18 mouse cellular contexts compared by ENCODE assay signal in the genomic region with DNA sequence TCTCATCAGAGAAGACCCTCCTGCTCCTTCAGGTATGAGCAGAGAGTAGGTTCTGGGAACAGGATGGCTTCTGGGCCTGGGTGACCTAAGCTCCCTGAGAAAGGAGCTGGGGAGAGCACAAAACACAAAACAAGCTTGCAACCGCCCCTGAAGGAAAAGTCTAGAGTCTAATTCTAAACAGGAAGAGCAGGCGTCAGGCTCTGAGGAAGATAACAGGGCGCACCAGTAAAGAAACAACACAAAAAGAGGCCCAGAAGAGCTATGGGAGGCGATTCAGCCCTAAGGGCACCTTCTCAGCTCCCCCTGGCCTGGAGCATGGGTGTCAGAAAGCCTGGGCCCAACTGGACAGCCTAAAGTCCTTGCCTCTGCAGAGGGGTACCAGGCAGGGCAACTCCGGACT. TPM values are rescaled to one million over a fixed set of nuclear protein-coding genes. Genes with fewer than 3 reads are reported as not detected.
DNase-seq lines count a peak whose midpoint lies in the region; ATAC-seq lines count a peak whose summit lies in the region.
"Had no signal": no experiment of that assay in that cellular context is flagged by ENCODE, and none has a peak within 500 bp of the region (broad histone marks: within the 10 kb centered on the region; RNA-seq: fewer than 3 reads in every experiment).

No protein-coding gene starts in this region.

- H3K9ac ChIP-seq in heart, embryonic 16.5 days (ENCODE audit: low read length) = 0 out of 2 replicates have a peak overlapping the region, but pooled peaks have one; percentile 41
- H3K9ac ChIP-seq in midbrain, embryonic 11.5 days (ENCODE audit: low read length) = no peak overlapping the region
- no peak overlapping the region for H3K9ac ChIP-seq in midbrain, embryonic 16.5 days (ENCODE audit: low read depth, low read length)
- H3K9ac ChIP-seq in liver, embryonic 15.5 days = peak overlapping the region; percentile 20; the same call in 1 of the 2 replicates
- H3K9ac ChIP-seq: forebrain, embryonic 15.5 days; kidney, embryonic 15.5 days had no signal

- H3K36me3 ChIP-seq in heart, embryonic 16.5 days (ENCODE audit: control insufficient read depth, insufficient read depth) = no peaks in the 10 kb centered on the region
- no peaks in the 10 kb centered on the region for H3K36me3 ChIP-seq in midbrain, embryonic 11.5 days (ENCODE audit: control insufficient read depth, insufficient read depth, low read length)
- no peaks in the 10 kb centered on the region for H3K36me3 ChIP-seq in midbrain, embryonic 16.5 days (ENCODE audit: control insufficient read depth, insufficient read depth, low read length)
- no peaks in the 10 kb centered on the region for H3K36me3 ChIP-seq in liver, embryonic 15.5 days (replicated peaks)
- H3K36me3 ChIP-seq: forebrain, embryonic 15.5 days; G1E; kidney, embryonic 15.5 days had no signal

- H3K4me2 ChIP-seq in heart, embryonic 16.5 days (ENCODE audit: low read depth, low read length) = no peak overlapping the region
- H3K4me2 ChIP-seq in midbrain, embryonic 11.5 days = no peak overlapping the region
- H3K4me2 ChIP-seq in midbrain, embryonic 16.5 days (ENCODE audit: low read length) = no peak overlapping the region
- H3K4me2 ChIP-seq in liver, embryonic 15.5 days = no peak overlapping the region
- H3K4me2 ChIP-seq: forebrain, embryonic 15.5 days; kidney, embryonic 15.5 days had no signal

- peaks cover 28% of the 10 kb centered on the region for H3K4me1 ChIP-seq in heart, embryonic 16.5 days (ENCODE audit: control insufficient read depth, insufficient read depth, low read length)
- peaks cover 12% of the 10 kb centered on the region for H3K4me1 ChIP-seq in midbrain, embryonic 11.5 days (ENCODE audit: control insufficient read depth, insufficient read depth, low read length)
- H3K4me1 ChIP-seq in midbrain, embryonic 16.5 days (ENCODE audit: control insufficient read depth, insufficient read depth, low read length) = peaks cover 5% of the 10 kb centered on the region; the same call in 1 of the 2 replicates
- peaks cover 88% of the 10 kb centered on the region for H3K4me1 ChIP-seq in liver, embryonic 15.5 days (replicated peaks)

- intact Hi-C loops in heart, postnatal 10 days (cut with DNase I) = loop anchor here (5.0 kb wide), 1 partner anchor 42 kb away; no protein-coding TSS in a partner anchor

- no peaks in the 10 kb centered on the region for H3K27me3 ChIP-seq in heart, embryonic 16.5 days (ENCODE audit: control insufficient read depth, insufficient read depth, low read length)
- H3K27me3 ChIP-seq in midbrain, embryonic 11.5 days (ENCODE audit: control insufficient read depth, insufficient read depth, low read length) = no peaks in the 10 kb centered on the region
- no peaks in the 10 kb centered on the region for H3K27me3 ChIP-seq in midbrain, embryonic 16.5 days (ENCODE audit: control insufficient read depth, insufficient read depth, low read depth, low read length)
- 0 out of 2 replicates have a peak, but pooled peaks cover 4% of the 10 kb centered on the region for H3K27me3 ChIP-seq in liver, embryonic 15.5 days
- H3K27me3 ChIP-seq: forebrain, embryonic 15.5 days; kidney, embryonic 15.5 days had no signal

- H3K9me3 ChIP-seq in heart, embryonic 16.5 days (replicated peaks; ENCODE audit: control insufficient read depth, low read length) = no peaks in the 10 kb centered on the region
- H3K9me3 ChIP-seq in midbrain, embryonic 11.5 days (ENCODE audit: control insufficient read depth, low read length) = no peaks in the 10 kb centered on the region
- no peaks in the 10 kb centered on the region for H3K9me3 ChIP-seq in midbrain, embryonic 16.5 days (replicated peaks; ENCODE audit: control insufficient read depth, low read length, poor library complexity, severe bottlenecking)
- H3K9me3 ChIP-seq in liver, embryonic 15.5 days (replicated peaks) = no peaks in the 10 kb centered on the region
- H3K9me3 ChIP-seq: forebrain, embryonic 15.5 days; G1E; kidney, embryonic 15.5 days had no signal

- DNase-seq in heart, postnatal 10 days = no peak
- peak; percentile 79 for DNase-seq in midbrain, embryonic 11.5 days (ENCODE audit: low spot score, missing footprints)
- DNase-seq in adrenal gland, adult (ENCODE audit: inconsistent age in 2 of 2, low spot score in 1 of 2) = no peak
- DNase-seq in urinary bladder, postnatal 25 days (ENCODE audit: low spot score) = no peak
- DNase-seq: cerebellum, adult 8-10 months; heart, adult 2 months had no signal

- no peak for ATAC-seq in heart, embryonic 16.5 days (replicated peaks; ENCODE audit: extremely low read depth, insufficient read depth, low FRiP score)
- ATAC-seq in midbrain, embryonic 11.5 days (ENCODE audit: low FRiP score) = no peak
- no peak for ATAC-seq in midbrain, embryonic 16.5 days
- no peak for ATAC-seq in liver, embryonic 15.5 days (ENCODE audit: insufficient read depth)
- ATAC-seq: forebrain, embryonic 15.5 days had no signal

- 67% methylated on average over 5 of the region's 5 CpGs for WGBS in heart, embryonic 16.5 days
- 86% methylated on average over 5 of the region's 5 CpGs for WGBS in midbrain, embryonic 11.5 days
- WGBS in midbrain, embryonic 16.5 days = 78% methylated on average over 5 of the region's 5 CpGs
- 33% methylated on average over 5 of the region's 5 CpGs for WGBS in liver, embryonic 15.5 days (ENCODE audit: insufficient replicate concordance)

- H3K27ac ChIP-seq in heart, embryonic 16.5 days (ENCODE audit: low read length) = peak overlapping the region; percentile 68
- no peak overlapping the region for H3K27ac ChIP-seq in midbrain, embryonic 11.5 days (ENCODE audit: low read depth, low read length)
- H3K27ac ChIP-seq in midbrain, embryonic 16.5 days (ENCODE audit: low read length) = no peak overlapping the region
- peak overlapping the region; percentile 88 for H3K27ac ChIP-seq in liver, embryonic 15.5 days (replicated peaks)
- H3K27ac ChIP-seq: forebrain, embryonic 15.5 days; heart, adult 2 months; kidney, embryonic 15.5 days had no signal

- no peak overlapping the region for H3K4me3 ChIP-seq in heart, embryonic 16.5 days (ENCODE audit: low read length)
- H3K4me3 ChIP-seq in midbrain, embryonic 11.5 days (ENCODE audit: low read depth, low read length) = no peak overlapping the region
- H3K4me3 ChIP-seq in midbrain, embryonic 16.5 days (ENCODE audit: low read depth, low read length) = no peak overlapping the region
- no peak overlapping the region for H3K4me3 ChIP-seq in liver, embryonic 15.5 days (replicated peaks)
- H3K4me3 ChIP-seq: forebrain, embryonic 15.5 days; heart, adult 2 months; kidney, embryonic 15.5 days; myocyte had no signal

RNA-seq across cellular contexts. Expression of a gene that starts 47.3 kb away (rescaled TPM):
- 12.8 and 13.7 TPM in 2 replicates for polyA plus RNA-seq in heart, embryonic 16.5 days (2015; fragmentation: Nextera tagmentation; extraction: Ambion mirVana)
- 10 to 100 TPM; 16.1 to 19.4 TPM for total RNA-seq in heart, postnatal 10 days (2021)
- 3.9 and 4.0 TPM in 2 replicates for polyA plus RNA-seq in midbrain, embryonic 11.5 days (2014; fragmentation: Nextera tagmentation; extraction: Ambion mirVana)
- polyA plus RNA-seq in midbrain, embryonic 16.5 days (2015; fragmentation: Nextera tagmentation; extraction: Ambion mirVana) = 0.99 and 1.0 TPM in 2 replicates
- polyA plus RNA-seq in liver, embryonic 15.5 days (2015; fragmentation: Nextera tagmentation; extraction: Ambion mirVana) = 2.3 and 2.9 TPM in 2 replicates
- total RNA-seq: neutrophil, adult 5-6 weeks had no signal

RNA-seq across cellular contexts. Expression of a gene that starts 47.8 kb away (rescaled TPM):
- not detected in 2 replicates for polyA plus RNA-seq in heart, embryonic 16.5 days (2015; fragmentation: Nextera tagmentation; extraction: Ambion mirVana)
- under 1 TPM in 1 of 2 experiments, not detected in 1; 0.26 TPM for total RNA-seq in heart, postnatal 10 days (2021)
- polyA plus RNA-seq in midbrain, embryonic 11.5 days (2014; fragmentation: Nextera tagmentation; extraction: Ambion mirVana) = not detected in 2 replicates
- not detected in 2 replicates for polyA plus RNA-seq in midbrain, embryonic 16.5 days (2015; fragmentation: Nextera tagmentation; extraction: Ambion mirVana)
- polyA plus RNA-seq in liver, embryonic 15.5 days (2015; fragmentation: Nextera tagmentation; extraction: Ambion mirVana) = not detected in 2 replicates
- total RNA-seq: G1E; heart, adult 2 months; layer of hippocampus, adult 18-20 months; left cerebral cortex, adult 18-20 months; neutrophil, adult 5-6 weeks had no signal
- polyA plus RNA-seq: forebrain, embryonic 15.5 days; G1E; limb, embryonic 11.5 days; stomach, embryonic 14.5 days had no signal

Comparison
In these comparisons a context has a peak if more than half of its experiments do, and no peak if none do; other contexts are left out.
1. H3K27ac ChIP-seq: peak in heart, embryonic 16.5 days (single experiment) and liver, embryonic 15.5 days (single experiment); none in midbrain, embryonic 11.5 days (single experiment) and midbrain, embryonic 16.5 days (single experiment).
2. H3K9ac ChIP-seq: peak in heart, embryonic 16.5 days (single experiment) and liver, embryonic 15.5 days (single experiment); none in midbrain, embryonic 11.5 days (single experiment) and midbrain, embryonic 16.5 days (single experiment).